Mouse (Mus musculus) liver, embryonic 15.5 days (tissue): ENCODE measurements around the gene Nkg7. TPM values are rescaled to one million over a fixed set of nuclear protein-coding genes. Genes with fewer than 3 reads are reported as not detected.
"Not testable (repeated sequence)": the region's sequence is repeated elsewhere in the genome, so short reads cannot be mapped to it uniquely, and the experiment has no call there.

Experiments used
- ATAC-seq: fragments of 200-750 bp; cut with Nextera tagmentation; 2 replicates; pipeline ENCODE4 v1.8.0; 2017; ENCODE audit warnings: moderate number of reproducible peaks, mild to moderate bottlenecking, moderate library complexity; ENCODE audit not compliant: insufficient read depth
- H3K27ac ChIP-seq: fragments of 300-500 bp; sonication (generic); replicated peaks from 2 replicates; pipeline ENCODE4 v1.5.1; 2015; ENCODE audit warnings: mild to moderate bottlenecking, inconsistent platforms
- H3K27me3 ChIP-seq: fragments of 300-500 bp; sonication (generic); 2 replicates; pipeline ENCODE4 v1.6.1; 2015; ENCODE audit warnings: mild to moderate bottlenecking, inconsistent platforms
- H3K36me3 ChIP-seq: fragments of 300-500 bp; sonication (generic); replicated peaks from 2 replicates; pipeline ENCODE4 v1.6.1; 2015; ENCODE audit warnings: moderate library complexity, mild to moderate bottlenecking, inconsistent platforms
- H3K4me1 ChIP-seq: fragments of 300-500 bp; sonication (generic); replicated peaks from 2 replicates; pipeline ENCODE4 v1.6.1; 2015; ENCODE audit warnings: inconsistent platforms
- H3K4me2 ChIP-seq: fragments of 300-500 bp; sonication (generic); 2 replicates; pipeline ENCODE4 v1.6.1; 2015; ENCODE audit warnings: moderate library complexity, mild to moderate bottlenecking, inconsistent platforms
- H3K4me3 ChIP-seq: fragments of 300-500 bp; sonication (generic); replicated peaks from 2 replicates; pipeline ENCODE4 v1.5.1; 2015; ENCODE audit warnings: mild to moderate bottlenecking, inconsistent platforms
- H3K9ac ChIP-seq: fragments of 300-500 bp; sonication (generic); 2 replicates; pipeline ENCODE4 v1.6.1; 2015; ENCODE audit warnings: moderate library complexity, mild to moderate bottlenecking, inconsistent platforms
- H3K9me3 ChIP-seq: fragments of 300-500 bp; sonication (generic); replicated peaks from 2 replicates; pipeline ENCODE4 v1.6.1; 2016; ENCODE audit warnings: inconsistent platforms
- WGBS: fragments of 180-500 bp; shearing (Covaris S2); methylation state at CpG from one replicate; pipeline ENCODE4 v1.1.7; 2015; ENCODE audit warnings: mixed read lengths; ENCODE audit not compliant: insufficient replicate concordance; 5-methylcytosine and 5-hydroxymethylcytosine counted together
- polyA plus RNA-seq: library from polyadenylated mRNA; unstranded; fragments of >200 nt; fragmentation: Nextera tagmentation; extraction: Ambion mirVana; gene quantifications from 2 replicates; pipeline ENCODE4 v1.2.1, GENCODE M21; 2015

The Nkg7 gene
- 17.0 and 17.5 TPM in 2 replicates for polyA plus RNA-seq

GRCm38 (mm10) chr7:43436341-43437255 lies at the start of gene Nkg7:
Gene Nkg7, plus strand, starts transcription at chr7:43437073.
- Histone ChIP-seq H3K27me3 (no peaks in the 10 kb centered on the region), H3K9me3 (no peaks in the 10 kb centered on the region), H3K9ac (no peak within 1 kb of the TSS), H3K4me3 (no peak within 1 kb of the TSS), H3K4me1 (peaks cover 14% of the 10 kb centered on the region), H3K4me2 (peak within 1 kb of the TSS; percentile 2; the same call in 1 of the 2 replicates), H3K36me3 (no peaks in the 10 kb centered on the region), H3K27ac (no peak within 1 kb of the TSS)
- ATAC-seq = no peak
- 31% methylated on average over 10 of the region's 10 CpGs for WGBS

- no peak overlapping the region for H3K9ac ChIP-seq
- no peaks in the 10 kb centered on the region for H3K4me1 ChIP-seq
- H3K4me2 ChIP-seq = no peak overlapping the region
- no peaks in the 10 kb centered on the region for H3K27me3 ChIP-seq
- ATAC-seq = no peak
- H3K27ac ChIP-seq = no peak overlapping the region
- H3K4me3 ChIP-seq = no peak overlapping the region
- H3K9me3 ChIP-seq = no peaks in the 10 kb centered on the region
- H3K36me3 ChIP-seq = no peaks in the 10 kb centered on the region
- 31% methylated on average over 8 of the region's 8 CpGs for WGBS
Measured at GRCm38 (mm10) chr7:43392349-43393121, 44.3 kb upstream of the Nkg7 start.

DNA sequence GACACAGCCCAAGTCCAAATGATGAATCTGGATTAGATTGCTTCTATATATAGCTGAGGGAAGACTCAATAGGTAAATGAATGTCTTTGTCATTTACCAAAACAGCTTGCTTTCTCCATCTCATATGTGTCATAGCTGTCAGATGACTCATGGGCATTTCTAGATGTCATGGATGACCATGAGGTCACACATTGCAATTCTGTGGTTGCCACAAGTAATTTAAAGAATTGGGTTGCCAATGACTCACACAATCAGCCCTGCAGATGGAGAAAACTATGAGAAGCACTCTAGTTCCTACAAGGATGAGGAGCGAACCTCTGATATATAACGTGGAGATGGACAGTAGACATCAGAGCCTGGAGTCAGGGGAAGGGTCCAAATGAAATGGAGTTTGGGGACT lies 37.4 kb upstream of the Nkg7 start:
- H3K4me1 ChIP-seq = no peaks in the 10 kb centered on the region

GRCm38 (mm10) chr7:43402718-43403117 lies 34.2 kb upstream of the Nkg7 start:
- Histone ChIP-seq H3K27ac (no peak overlapping the region), H3K4me2 (no peak overlapping the region), H3K4me1 (no peaks in the 10 kb centered on the region), H3K36me3 (no peaks in the 10 kb centered on the region), H3K4me3 (no peak overlapping the region), H3K9ac (no peak overlapping the region), H3K9me3 (no peaks in the 10 kb centered on the region), H3K27me3 (no peaks in the 10 kb centered on the region)
- no peak for ATAC-seq
- WGBS = 15% methylated on average over 2 of the region's 2 CpGs

More for the DNA sequence above, 37.4 kb upstream of the Nkg7 start:
- no peak overlapping the region for H3K9ac ChIP-seq
- H3K27ac ChIP-seq = no peak overlapping the region
- H3K27me3 ChIP-seq = no peaks in the 10 kb centered on the region
- 57% methylated on average over 2 of the region's 2 CpGs for WGBS
- H3K36me3 ChIP-seq = no peaks in the 10 kb centered on the region
- no peak for ATAC-seq
- no peaks in the 10 kb centered on the region for H3K9me3 ChIP-seq
- H3K4me2 ChIP-seq = no peak overlapping the region
- no peak overlapping the region for H3K4me3 ChIP-seq

- H3K4me3 ChIP-seq = no peak overlapping the region
- no peak for ATAC-seq
- no peaks in the 10 kb centered on the region for H3K36me3 ChIP-seq
- H3K4me2 ChIP-seq = no peak overlapping the region
- H3K4me1 ChIP-seq = no peaks in the 10 kb centered on the region
- WGBS = 53% methylated on average over 3 of the region's 3 CpGs
- H3K27me3 ChIP-seq = no peaks in the 10 kb centered on the region
- no peaks in the 10 kb centered on the region for H3K9me3 ChIP-seq
- H3K27ac ChIP-seq = no peak overlapping the region
- no peak overlapping the region for H3K9ac ChIP-seq
Measured at GRCm38 (mm10) chr7:43407573-43407972, 29.3 kb upstream of the Nkg7 start.

DNA sequence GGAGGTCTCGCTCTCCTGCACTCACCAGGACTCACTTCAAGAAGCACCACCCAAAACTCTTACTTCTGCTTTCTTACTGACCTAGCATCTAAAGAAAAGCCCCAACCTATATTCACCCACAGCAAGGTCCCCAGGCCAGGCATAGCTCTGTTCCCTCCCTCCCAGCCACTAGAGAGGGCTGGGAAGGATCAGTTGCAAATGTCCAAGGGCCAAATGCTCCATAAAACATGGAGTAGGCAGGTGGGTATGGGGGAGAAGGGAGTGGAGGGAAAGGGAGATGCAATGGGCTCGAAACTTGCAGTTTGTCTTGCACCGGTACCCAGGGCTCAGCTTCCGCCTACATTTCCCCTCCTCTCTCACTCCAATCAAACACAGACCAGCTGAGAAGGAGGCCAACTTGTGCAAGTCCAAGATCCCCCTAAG lies 28.7 kb upstream of the Nkg7 start, which contains the start of gene Siglecg:
Gene Siglecg (plus strand): TSS at position 74 of the 423 bp plus-strand sequence.
- Histone ChIP-seq H3K4me3 (no peak within 1 kb of the TSS), H3K4me1 (no peaks in the 10 kb centered on the region), H3K9me3 (no peaks in the 10 kb centered on the region), H3K4me2 (no peak within 1 kb of the TSS; the same call in 1 of the 2 replicates), H3K9ac (no peak within 1 kb of the TSS), H3K27me3 (no peaks in the 10 kb centered on the region), H3K27ac (no peak within 1 kb of the TSS), H3K36me3 (no peaks in the 10 kb centered on the region)
- 26% methylated on average over 4 of the region's 4 CpGs for WGBS
- ATAC-seq = no peak

DNA sequence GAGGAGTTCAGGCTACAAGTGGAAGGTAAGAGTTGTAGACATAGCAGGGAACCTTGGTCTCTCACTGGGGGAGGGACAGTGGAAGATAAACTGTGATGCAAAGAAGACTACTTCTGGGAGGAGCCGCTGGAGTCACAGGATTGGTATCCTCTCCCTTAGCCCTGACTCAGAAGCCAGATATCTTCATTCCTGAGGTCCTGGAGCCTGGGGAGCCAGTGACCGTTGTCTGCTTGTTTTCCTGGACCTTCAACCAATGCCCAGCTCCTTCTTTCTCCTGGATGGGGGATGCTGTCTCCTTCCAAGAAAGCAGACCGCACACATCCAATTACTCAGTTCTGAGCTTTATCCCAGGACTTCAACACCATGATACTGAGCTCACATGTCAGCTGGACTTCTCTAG lies 27.8 kb upstream of the Nkg7 start:
- H3K27ac ChIP-seq = no peak overlapping the region
- no peak overlapping the region for H3K4me3 ChIP-seq
- H3K9me3 ChIP-seq = no peaks in the 10 kb centered on the region
- no peaks in the 10 kb centered on the region for H3K4me1 ChIP-seq
- no peak overlapping the region for H3K9ac ChIP-seq
- 67% methylated on average over 3 of the region's 3 CpGs for WGBS
- H3K36me3 ChIP-seq = no peaks in the 10 kb centered on the region
- no peaks in the 10 kb centered on the region for H3K27me3 ChIP-seq
- ATAC-seq = no peak
- H3K4me2 ChIP-seq = no peak overlapping the region

DNA sequence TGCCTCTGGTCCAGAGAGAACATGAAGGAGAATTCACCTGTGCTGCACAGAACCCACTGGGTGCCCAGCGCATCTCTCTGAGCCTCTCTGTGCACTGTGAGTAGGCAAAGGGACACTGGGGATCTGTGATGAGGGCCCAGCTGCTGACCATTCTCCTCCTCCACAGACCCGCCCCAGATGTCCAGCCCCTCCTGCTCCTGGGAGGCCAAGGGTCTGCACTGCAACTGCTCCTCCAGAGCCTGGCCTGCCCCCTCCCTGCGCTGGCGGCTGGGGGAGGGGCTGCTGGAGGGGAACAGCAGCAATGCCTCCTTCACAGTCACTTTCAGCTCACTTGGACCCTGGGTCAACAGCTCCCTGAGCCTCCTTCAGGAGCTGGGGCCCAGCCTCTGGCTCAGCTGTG lies 25.1 kb upstream of the Nkg7 start:
- not testable (repeated sequence) for H3K4me3 ChIP-seq, H3K27ac ChIP-seq, ATAC-seq, H3K4me1 ChIP-seq, H3K9me3 ChIP-seq, H3K9ac ChIP-seq, H3K4me2 ChIP-seq, H3K27me3 ChIP-seq, H3K36me3 ChIP-seq
- 30% methylated on average over 4 of the region's 4 CpGs for whole genome bisulfite sequencing

- ATAC-seq = no peak
- 76% methylated on average over 10 of the region's 10 CpGs for WGBS
- Histone ChIP-seq H3K9me3 (no peaks in the 10 kb centered on the region), H3K27ac (no peak overlapping the region), H3K4me3 (no peak overlapping the region), H3K4me1 (no peaks in the 10 kb centered on the region), H3K9ac (no peak overlapping the region), H3K36me3 (no peaks in the 10 kb centered on the region), H3K27me3 (no peaks in the 10 kb centered on the region), H3K4me2 (no peak overlapping the region)
Measured at GRCm38 (mm10) chr7:43417298-43417697, 19.6 kb upstream of the Nkg7 start.

DNA sequence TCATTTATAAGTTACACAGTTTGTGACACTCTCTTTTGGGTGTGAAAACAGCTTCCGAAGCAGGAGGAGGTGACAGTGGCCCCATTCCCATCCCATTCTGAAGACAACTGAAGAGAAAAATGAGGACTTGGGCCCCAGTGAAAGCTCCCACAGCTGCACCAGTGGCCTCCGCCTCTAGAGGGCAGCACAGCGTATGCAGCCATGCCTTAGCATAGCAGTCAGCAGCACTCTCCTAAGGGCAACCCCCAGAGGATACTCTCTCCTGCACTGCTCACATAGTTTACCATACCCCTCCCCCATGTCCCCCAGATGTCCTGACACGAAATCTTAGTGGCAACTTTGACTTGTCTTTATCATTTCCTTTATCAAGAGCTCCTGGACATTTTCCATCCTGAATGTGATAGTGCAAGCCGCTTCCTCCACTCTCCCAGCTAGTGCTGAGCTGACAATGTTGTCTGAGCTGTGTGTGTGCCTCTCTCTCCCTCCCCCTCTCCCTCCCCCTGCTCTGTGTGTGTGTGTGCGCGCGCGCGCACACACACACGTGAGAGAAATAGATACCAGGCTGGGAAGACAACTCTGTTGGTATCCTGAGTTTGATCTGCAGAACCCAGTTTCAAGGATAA lies 13.8 kb upstream of the Nkg7 start:
- peak; percentile 79 for ATAC-seq
- Histone ChIP-seq H3K36me3 (no peaks in the 10 kb centered on the region), H3K27ac (no peak overlapping the region), H3K4me2 (no peak overlapping the region; the same call in 1 of the 2 replicates), H3K4me3 (no peak overlapping the region), H3K9me3 (no peaks in the 10 kb centered on the region), H3K9ac (no peak overlapping the region), H3K27me3 (no peaks in the 10 kb centered on the region), H3K4me1 (no peaks in the 10 kb centered on the region; the same call in 1 of the 2 replicates)
- 10% methylated on average over 11 of the region's 11 CpGs for WGBS
